Mouse (Mus musculus): ENCODE measurements around the gene Bcar3.

DNA sequence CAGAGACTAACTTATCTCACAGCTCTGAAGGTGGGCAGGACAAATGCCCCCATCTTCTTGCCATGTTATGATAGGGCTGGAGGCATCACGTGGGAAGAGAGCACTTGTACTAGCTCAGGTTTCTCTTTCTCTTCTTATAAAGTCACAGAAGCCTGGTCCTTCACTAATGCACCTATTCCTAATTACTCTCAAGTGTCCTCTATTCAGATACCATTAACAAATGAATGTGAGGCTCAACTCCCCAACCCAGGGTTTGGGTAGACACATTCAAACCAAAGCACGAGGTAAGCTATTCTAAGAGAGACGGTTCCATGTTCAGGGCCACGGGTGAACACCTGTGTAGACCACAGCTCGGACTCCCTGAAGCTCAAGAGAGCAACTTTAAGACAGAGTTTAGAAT, 96.0 kb downstream of the Bcar3 start:
- no peak for TF ChIP-seq CTCF (IDR thresholded peaks at IDR 0.05; ENCODE audit: borderline replicate concordance, insufficient read depth, low read depth, low read length)
- no peak for TF ChIP-seq POLR2A (IDR thresholded peaks at IDR 0.05; ENCODE audit: borderline replicate concordance, insufficient read depth, low read length)

Measured in cerebellum, adult 2 months (tissue).